Mouse (Mus musculus): ENCODE measurements at regions not wholly inside any gene's neighbourhood (a gene's known extent, or its start where the extent isn't known, plus 50 kb on each side); places are given as distances from the start of the nearest gene placed in this dataset.
A peak's percentile ranks its signal among the peaks of the same experiment; 100 is the strongest.

GRCm38 (mm10) chr1:105177015-105177762 is 179.3 kb downstream of the Rnf152 start:
- no peak overlapping the region for H3K9ac ChIP-seq (ENCODE audit: low read length)
- 67% methylated on average over 10 of the region's 10 CpGs for WGBS
- H3K4me1 ChIP-seq (replicated peaks; ENCODE audit: control insufficient read depth, insufficient read depth, low read length): peaks cover 20% of the 10 kb centered on the region
- no peak for ATAC-seq (ENCODE audit: low read depth)
- H3K27ac ChIP-seq (ENCODE audit: low read length): no peak overlapping the region
- no peak overlapping the region for H3K4me3 ChIP-seq (ENCODE audit: low read length)
- H3K4me2 ChIP-seq (ENCODE audit: low read depth, low read length): no peak overlapping the region
- no peaks in the 10 kb centered on the region for H3K36me3 ChIP-seq (ENCODE audit: control insufficient read depth, insufficient read depth, low read length)
- H3K27me3 ChIP-seq (ENCODE audit: control insufficient read depth, insufficient read depth, low read depth, low read length): no peaks in the 10 kb centered on the region
- no peaks in the 10 kb centered on the region for H3K9me3 ChIP-seq (ENCODE audit: control insufficient read depth, low read length)

- no peak for ATAC-seq (ENCODE audit: low read depth)
- Histone ChIP-seq H3K27ac (ENCODE audit: low read length) (no peak overlapping the region), H3K4me3 (ENCODE audit: low read length) (no peak overlapping the region), H3K4me2 (ENCODE audit: low read depth, low read length) (no peak overlapping the region), H3K4me1 (replicated peaks; ENCODE audit: control insufficient read depth, insufficient read depth, low read length) (no peaks in the 10 kb centered on the region), H3K9ac (ENCODE audit: low read length) (no peak overlapping the region), H3K27me3 (ENCODE audit: control insufficient read depth, insufficient read depth, low read depth, low read length) (no peaks in the 10 kb centered on the region), H3K36me3 (ENCODE audit: control insufficient read depth, insufficient read depth, low read length) (no peaks in the 10 kb centered on the region), H3K9me3 (ENCODE audit: control insufficient read depth, low read length) (no peaks in the 10 kb centered on the region)
- WGBS: 79% methylated on average over 1 of the region's 1 CpGs
These were observed 185.5 kb downstream of the Rnf152 start for GRCm38 (mm10) chr1:105170979-105171378.

GRCm38 (mm10) chr1:105170114-105170506 is 186.4 kb downstream of the Rnf152 start:
- Histone ChIP-seq H3K36me3 (ENCODE audit: control insufficient read depth, insufficient read depth, low read length) (no peaks in the 10 kb centered on the region), H3K9ac (ENCODE audit: low read length) (no peak overlapping the region), H3K4me3 (ENCODE audit: low read length) (no peak overlapping the region), H3K27me3 (ENCODE audit: control insufficient read depth, insufficient read depth, low read depth, low read length) (no peaks in the 10 kb centered on the region), H3K4me1 (replicated peaks; ENCODE audit: control insufficient read depth, insufficient read depth, low read length) (no peaks in the 10 kb centered on the region), H3K27ac (ENCODE audit: low read length) (no peak overlapping the region), H3K4me2 (ENCODE audit: low read depth, low read length) (no peak overlapping the region), H3K9me3 (ENCODE audit: control insufficient read depth, low read length) (no peaks in the 10 kb centered on the region)
- 92% methylated on average over 4 of the region's 4 CpGs for WGBS
- ATAC-seq (ENCODE audit: low read depth): no peak

GRCm38 (mm10) chr1:105169455-105170113 is 186.9 kb downstream of the Rnf152 start:
- H3K9ac ChIP-seq (ENCODE audit: low read length): no peak overlapping the region
- H3K27me3 ChIP-seq (ENCODE audit: control insufficient read depth, insufficient read depth, low read depth, low read length): no peaks in the 10 kb centered on the region
- H3K4me1 ChIP-seq (replicated peaks; ENCODE audit: control insufficient read depth, insufficient read depth, low read length): no peaks in the 10 kb centered on the region
- no peak overlapping the region for H3K27ac ChIP-seq (ENCODE audit: low read length)
- H3K4me3 ChIP-seq (ENCODE audit: low read length): no peak overlapping the region
- no peak for ATAC-seq (ENCODE audit: low read depth)
- no peaks in the 10 kb centered on the region for H3K36me3 ChIP-seq (ENCODE audit: control insufficient read depth, insufficient read depth, low read length)
- WGBS: 54% methylated on average over 1 of the region's 1 CpGs
- H3K4me2 ChIP-seq (ENCODE audit: low read depth, low read length): no peak overlapping the region
- H3K9me3 ChIP-seq (ENCODE audit: control insufficient read depth, low read length): no peaks in the 10 kb centered on the region

- Histone ChIP-seq H3K4me3 (ENCODE audit: low read length) (no peak overlapping the region), H3K27me3 (ENCODE audit: control insufficient read depth, insufficient read depth, low read depth, low read length) (no peaks in the 10 kb centered on the region), H3K9me3 (ENCODE audit: control insufficient read depth, low read length) (no peaks in the 10 kb centered on the region), H3K4me2 (ENCODE audit: low read depth, low read length) (no peak overlapping the region), H3K36me3 (ENCODE audit: control insufficient read depth, insufficient read depth, low read length) (no peaks in the 10 kb centered on the region), H3K4me1 (replicated peaks; ENCODE audit: control insufficient read depth, insufficient read depth, low read length) (no peaks in the 10 kb centered on the region), H3K9ac (ENCODE audit: low read length) (no peak overlapping the region), H3K27ac (ENCODE audit: low read length) (no peak overlapping the region)
- ATAC-seq (ENCODE audit: low read depth): peak; percentile 43; the same call in 1 of the 2 replicates
- 49% methylated on average over 1 of the region's 1 CpGs for WGBS
These were observed 187.7 kb downstream of the Rnf152 start for GRCm38 (mm10) chr1:105168808-105169207.

DNA sequence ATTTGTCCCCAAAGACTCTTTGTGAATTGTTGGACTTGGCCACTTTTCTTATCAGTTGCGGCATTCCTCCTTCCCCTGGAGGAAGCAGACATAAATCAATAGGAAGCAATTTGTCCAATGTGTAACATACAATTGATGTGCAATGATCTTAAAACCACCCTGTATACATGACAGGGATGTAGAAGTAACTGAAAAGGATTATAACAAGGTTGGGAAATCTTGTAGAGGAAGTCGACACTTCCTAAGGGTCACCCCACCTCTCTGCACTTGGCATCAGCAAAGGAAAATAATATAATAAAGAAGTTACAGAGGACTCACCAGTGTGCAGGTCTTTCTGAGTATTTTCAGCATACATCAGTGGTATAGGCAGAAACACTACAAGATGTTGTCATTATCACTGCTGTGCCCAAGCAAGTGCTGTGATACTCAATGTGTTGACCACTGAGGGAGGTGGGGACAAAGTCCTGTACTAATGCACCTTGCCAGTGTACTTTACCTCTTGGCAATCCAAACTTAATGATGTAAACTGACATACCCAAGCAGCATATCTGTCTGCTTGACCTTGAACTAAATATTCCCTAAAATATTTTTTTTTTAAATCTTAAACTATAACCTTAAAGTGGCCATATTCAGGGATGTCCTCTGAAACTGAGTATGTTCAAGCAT is 198.9 kb downstream of the Rnf152 start:
- no peaks in the 10 kb centered on the region for H3K4me1 ChIP-seq (replicated peaks; ENCODE audit: control insufficient read depth, insufficient read depth, low read length)
- H3K36me3 ChIP-seq (ENCODE audit: control insufficient read depth, insufficient read depth, low read length): no peaks in the 10 kb centered on the region
- H3K4me2 ChIP-seq (ENCODE audit: low read depth, low read length): no peak overlapping the region
- no peaks in the 10 kb centered on the region for H3K27me3 ChIP-seq (ENCODE audit: control insufficient read depth, insufficient read depth, low read depth, low read length)
- ATAC-seq (ENCODE audit: low read depth): no peak
- H3K9ac ChIP-seq (ENCODE audit: low read length): no peak overlapping the region
- 44% methylated on average over 2 of the region's 2 CpGs for WGBS
- H3K27ac ChIP-seq (ENCODE audit: low read length): no peak overlapping the region
- no peak overlapping the region for H3K4me3 ChIP-seq (ENCODE audit: low read length)
- no peaks in the 10 kb centered on the region for H3K9me3 ChIP-seq (ENCODE audit: control insufficient read depth, low read length)

DNA sequence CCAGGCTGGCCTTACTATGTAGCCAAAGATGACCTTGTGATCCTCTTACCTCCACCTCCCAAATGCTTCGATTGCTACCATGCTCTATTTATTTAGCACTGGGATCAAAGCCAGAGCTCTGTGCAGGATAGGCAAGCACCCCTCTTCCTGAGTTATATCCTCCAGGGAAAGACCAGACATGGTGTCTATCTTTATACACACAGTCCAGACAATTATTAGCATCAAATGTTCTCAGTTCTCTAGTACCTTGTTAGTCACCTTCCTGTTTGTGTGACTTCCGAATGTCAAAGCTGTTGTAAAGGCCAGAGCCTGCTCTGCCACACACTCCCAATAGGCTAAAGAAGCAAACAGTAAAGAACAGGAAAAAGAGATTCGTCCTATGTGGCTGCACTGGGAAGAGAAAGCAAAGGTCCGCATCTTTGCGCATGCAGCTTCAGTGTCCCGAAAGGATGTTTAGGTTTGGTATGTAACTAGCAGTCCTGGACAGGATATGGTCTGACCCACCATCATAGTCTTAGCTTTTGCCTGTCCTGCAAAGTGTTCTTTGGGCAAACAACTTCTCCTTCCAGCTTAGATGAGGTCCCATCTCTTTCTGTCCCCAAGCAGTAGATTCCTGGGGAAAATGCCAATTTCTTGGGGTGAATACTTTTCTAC is 204.2 kb downstream of the Rnf152 start:
- H3K27ac ChIP-seq (ENCODE audit: low read length): no peak overlapping the region
- WGBS: 57% methylated on average over 6 of the region's 6 CpGs
- H3K9me3 ChIP-seq (ENCODE audit: control insufficient read depth, low read length): no peaks in the 10 kb centered on the region
- H3K4me2 ChIP-seq (ENCODE audit: low read depth, low read length): no peak overlapping the region
- no peak overlapping the region for H3K4me3 ChIP-seq (ENCODE audit: low read length)
- ATAC-seq (ENCODE audit: low read depth): peak; percentile 71
- H3K36me3 ChIP-seq (ENCODE audit: control insufficient read depth, insufficient read depth, low read length): no peaks in the 10 kb centered on the region
- H3K4me1 ChIP-seq (replicated peaks; ENCODE audit: control insufficient read depth, insufficient read depth, low read length): no peaks in the 10 kb centered on the region; the same call in 1 of the 2 replicates
- H3K27me3 ChIP-seq (ENCODE audit: control insufficient read depth, insufficient read depth, low read depth, low read length): no peaks in the 10 kb centered on the region
- H3K9ac ChIP-seq (ENCODE audit: low read length): no peak overlapping the region

DNA sequence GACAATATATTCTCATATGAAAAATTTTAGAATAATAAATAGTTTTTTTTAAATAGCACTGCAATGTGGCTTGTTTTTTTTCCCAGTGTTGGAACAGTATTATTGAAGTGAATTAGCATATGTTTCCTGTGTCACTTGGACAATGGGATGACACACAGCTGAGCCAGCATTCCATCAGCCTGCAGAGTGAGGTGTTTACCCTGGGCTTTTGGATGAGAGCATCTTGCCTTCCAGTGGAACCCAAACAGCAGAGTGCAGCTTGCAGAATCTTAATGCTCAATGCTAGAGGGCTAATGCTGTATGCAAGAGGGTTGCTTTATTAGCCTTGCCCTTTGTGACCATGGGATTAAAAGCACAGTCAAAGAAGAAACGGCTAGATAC is 205.1 kb downstream of the Rnf152 start:
- Histone ChIP-seq H3K9me3 (ENCODE audit: control insufficient read depth, low read length) (no peaks in the 10 kb centered on the region), H3K4me3 (ENCODE audit: low read length) (no peak overlapping the region), H3K27me3 (ENCODE audit: control insufficient read depth, insufficient read depth, low read depth, low read length) (no peaks in the 10 kb centered on the region), H3K4me1 (replicated peaks; ENCODE audit: control insufficient read depth, insufficient read depth, low read length) (no peaks in the 10 kb centered on the region; the same call in 1 of the 2 replicates), H3K9ac (ENCODE audit: low read length) (no peak overlapping the region), H3K4me2 (ENCODE audit: low read depth, low read length) (no peak overlapping the region), H3K27ac (ENCODE audit: low read length) (no peak overlapping the region; the same call in 1 of the 2 replicates), H3K36me3 (ENCODE audit: control insufficient read depth, insufficient read depth, low read length) (no peaks in the 10 kb centered on the region)
- no peak for ATAC-seq (ENCODE audit: low read depth)
- 58% methylated on average over 1 of the region's 1 CpGs for WGBS

Measured in lung, embryonic 16.5 days (tissue).